Mouse (Mus musculus) adrenal gland, postnatal 14 days (tissue): ENCODE data around the gene Npm1. TPM values are rescaled to one million over a fixed set of nuclear protein-coding genes. Genes with fewer than 3 reads are reported as not detected.

ENCODE experiments used
- DNase-seq: peaks from one replicate; pipeline ENCODE4 v3.0.0; 2021; ENCODE audit warnings: mixed read lengths
- total RNA-seq: library from RNA; stranded (reverse); gene quantifications from 2 replicates; pipeline ENCODE4 v1.2.3, GENCODE M21; 2021

Npm1 gene
- total RNA-seq, 1 experiment from 2014 or later, result 351 TPM

DNA sequence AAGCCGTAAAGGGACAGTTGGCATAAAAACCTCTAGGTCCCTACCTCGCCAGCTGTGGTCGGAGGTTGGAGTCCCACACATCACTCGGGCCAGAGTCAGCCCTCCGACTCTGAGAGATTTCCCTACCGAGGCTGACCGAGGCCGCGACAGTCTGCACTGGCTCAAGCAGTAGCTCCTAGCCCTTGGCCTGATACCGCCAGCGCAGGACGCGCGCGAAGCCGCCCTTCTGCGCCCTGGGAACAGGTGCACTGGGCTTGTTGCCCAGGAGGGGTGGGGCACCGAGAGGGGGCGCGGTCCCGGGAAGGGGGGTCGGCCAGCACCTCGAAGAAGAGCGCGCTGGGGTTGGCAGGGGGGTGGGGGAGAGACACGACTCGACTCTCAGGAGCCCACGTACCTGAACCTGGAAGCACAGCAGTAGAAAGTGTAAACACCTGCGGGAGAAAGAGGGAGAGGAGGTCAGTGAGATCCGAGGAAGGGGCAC, 16.3 kb downstream of the Npm1 start:
- peak; percentile 49 for DNase-seq

DNA sequence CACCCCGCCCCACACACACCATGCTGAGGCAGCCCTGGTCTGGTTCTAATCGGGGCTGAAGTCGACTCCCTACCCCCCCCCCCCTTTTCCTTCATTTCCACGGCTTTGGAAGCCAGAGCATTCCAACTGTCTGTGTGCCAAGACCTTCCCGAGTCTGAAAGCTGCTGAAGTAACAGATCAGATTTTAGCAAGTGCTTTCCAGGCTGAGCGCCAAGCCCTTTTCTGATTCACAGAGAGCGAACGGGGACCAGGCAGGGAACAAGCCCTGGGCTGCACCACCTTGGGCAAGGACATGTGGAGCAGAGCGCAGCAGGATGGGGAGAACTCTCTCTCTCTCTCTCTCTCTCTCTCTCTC, 16.9 kb downstream of the Npm1 start:
- peak; percentile 91 for DNase-seq

DNA sequence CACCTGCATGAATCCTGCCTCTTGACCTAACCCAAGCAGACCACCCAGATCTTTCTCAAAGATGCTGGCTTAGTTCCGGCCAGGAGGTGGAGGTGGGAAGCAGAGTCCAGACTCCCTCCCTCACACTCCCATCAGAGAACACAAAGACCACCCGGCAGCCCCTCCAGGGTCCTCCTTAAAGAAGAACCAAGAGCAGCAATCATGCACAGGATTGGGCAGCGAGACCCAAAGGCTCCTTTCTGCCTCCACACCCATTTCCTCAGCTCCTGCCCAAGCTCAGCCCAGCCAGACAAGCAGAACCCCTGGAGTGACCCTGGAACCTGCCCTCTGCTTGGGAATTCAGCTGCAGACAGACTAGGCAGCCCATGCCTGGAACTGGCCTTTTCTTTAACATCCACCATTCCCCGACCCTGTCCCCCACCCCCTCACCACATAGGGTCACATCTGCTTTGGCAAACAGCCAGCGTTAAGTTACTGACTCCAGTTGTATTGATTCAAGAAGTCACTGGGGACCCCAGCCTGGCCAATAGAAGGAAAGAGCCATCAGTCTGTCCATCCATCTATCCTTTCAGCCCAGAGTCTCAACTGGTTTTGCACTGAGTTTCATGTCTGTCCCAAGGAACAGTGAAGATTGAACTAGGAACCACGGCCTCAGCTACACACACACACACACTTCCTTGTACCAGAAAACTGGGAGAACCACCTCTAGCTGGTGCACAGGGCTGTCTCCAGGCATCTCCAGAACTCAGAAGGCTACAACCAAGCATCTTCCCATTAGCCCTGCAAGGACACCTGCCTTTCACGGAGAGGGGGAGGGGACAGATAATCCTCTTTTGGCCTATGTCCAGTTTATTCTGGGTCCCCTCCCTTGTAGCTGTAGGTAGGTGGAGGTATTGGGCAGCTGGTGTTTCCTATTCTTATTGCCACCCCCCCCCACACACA, 17.5 kb downstream of the Npm1 start:
- no peak for DNase-seq

DNA sequence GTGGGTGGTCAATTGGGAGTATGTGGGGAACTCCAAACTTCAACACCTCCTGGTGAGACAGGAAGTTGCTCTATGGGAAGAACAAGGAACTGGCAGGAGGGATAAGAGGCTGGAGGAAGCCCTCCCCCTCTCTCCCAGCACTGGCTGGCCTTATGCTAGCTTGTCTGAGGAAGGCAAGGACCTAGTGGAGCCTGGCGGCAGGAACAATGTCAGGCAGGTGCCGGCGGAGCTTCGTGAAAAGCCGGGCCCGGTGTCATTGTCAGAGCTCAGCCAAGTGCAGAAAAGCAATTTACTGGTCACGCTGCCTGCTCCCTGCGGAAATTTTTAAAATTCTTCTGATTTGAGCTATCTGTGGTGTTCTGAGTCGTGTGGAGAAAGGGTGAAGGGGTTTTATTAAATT, 19.1 kb downstream of the Npm1 start:
- DNase-seq, result no peak

DNA sequence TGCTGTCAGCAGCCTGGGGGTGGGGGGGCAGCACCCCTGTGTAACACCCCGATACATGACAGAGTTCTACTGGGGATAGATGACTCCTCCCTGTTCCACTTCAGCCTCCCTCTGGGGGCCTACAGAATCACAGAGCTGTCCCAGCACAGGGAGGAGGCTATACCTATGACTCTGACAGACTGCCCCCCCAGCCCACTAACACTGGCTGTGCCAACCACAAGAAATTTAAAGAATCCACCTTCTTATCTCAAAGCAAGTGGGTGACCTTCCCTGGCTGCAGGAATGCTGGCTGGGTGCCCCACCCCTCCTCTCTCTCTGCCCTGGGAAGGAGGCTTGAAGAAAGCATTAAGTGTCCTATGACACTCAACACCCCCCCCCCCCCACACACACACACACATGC, 20.2 kb downstream of the Npm1 start:
- peak; percentile 57 for DNase-seq

DNA sequence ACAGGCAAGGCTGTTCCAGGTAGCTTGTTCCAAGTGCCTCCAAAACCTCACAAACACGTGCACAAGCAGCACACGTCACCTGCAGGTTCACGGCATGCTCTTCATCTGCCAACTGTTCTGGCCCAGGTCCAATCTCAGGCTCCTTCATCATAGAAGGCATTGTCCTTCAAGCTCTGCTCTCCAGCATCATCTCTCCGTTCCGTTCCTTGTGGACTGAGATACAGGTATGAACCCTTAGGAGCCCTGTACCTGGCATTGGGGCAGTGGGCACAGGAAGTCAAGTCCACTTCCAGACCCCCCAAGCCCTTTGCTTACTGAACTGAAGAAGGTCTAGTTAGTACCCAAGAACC, 22.9 kb downstream of the Npm1 start:
- DNase-seq, result no peak

DNA sequence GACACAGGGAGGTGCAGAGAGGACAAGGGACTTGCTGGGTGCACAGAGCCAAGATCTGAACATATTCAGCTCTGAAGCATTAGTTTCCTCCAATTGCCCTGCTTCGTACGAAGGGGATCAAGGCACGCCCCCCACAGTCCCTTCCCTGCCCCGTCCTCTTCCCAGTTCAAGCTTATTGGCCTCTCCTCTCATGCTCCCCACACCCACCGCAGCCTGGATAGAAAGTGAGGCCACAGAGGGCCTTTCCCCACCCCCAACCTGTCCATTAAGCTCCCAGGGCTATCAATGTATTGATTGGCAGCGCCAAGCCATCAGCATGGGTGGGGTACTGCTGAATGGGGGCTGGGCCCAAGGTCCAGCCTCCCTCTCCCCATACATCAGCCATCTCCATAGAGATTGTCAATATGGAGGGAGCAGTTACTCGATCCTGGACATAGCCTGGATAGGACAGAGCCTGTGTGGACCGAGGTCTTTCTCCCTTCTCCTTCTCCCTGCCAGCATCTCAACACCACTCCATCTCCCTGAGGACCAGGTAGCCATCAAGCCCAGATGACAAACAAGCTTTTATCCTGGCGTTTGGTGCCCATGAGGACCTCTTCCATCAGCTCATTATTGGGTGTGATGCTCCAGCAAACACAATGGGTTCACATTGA, 23.4 kb downstream of the Npm1 start:
- DNase-seq, result no peak

DNA sequence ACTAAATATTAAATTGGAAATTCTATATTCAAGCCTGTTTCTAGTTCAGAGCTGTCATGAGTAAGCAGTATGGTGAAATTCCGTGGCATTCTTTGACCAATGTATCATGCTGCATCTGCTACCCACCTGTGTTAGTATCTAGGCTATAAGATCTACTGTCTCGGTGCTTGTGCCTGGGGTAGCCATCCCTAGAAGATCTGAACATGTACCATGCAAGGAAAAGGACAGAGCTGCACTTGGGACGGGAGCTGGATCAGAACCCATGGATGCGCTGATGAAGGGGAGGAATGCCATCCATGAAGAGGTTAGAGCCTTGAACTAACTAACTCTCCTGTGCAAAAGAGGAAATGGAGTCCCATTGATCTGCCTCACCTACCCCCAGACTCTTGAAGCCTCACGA, 24.3 kb downstream of the Npm1 start:
- DNase-seq, result no peak

DNA sequence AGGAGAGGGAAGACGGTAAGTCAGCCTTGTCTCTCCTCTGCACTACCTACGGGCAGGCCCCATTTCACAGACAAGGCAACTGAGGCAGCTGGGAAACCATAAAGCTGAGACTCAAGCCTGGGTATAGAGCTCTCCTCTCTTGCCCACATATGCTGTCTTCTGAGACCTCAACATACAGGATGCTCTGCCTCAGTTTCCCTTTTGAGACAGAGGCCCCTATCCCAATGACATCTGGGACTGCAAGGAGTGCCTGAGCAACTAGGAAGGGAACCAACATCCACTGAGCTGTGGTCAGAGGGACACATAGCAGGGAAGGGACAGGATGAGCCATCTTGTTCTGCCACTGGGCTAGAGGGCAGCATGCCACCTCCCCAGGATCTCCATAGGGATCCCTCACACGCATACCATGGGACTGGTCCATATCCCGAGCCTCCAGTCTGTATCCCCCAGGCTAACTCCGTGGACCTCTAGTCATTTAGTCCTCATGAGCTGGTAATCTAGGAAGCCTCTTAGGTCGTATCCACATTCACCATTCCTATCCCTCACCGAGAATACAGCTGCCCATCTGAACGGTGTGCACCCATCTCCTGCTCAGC, 28.5 kb downstream of the Npm1 start:
- no peak for DNase-seq

DNA sequence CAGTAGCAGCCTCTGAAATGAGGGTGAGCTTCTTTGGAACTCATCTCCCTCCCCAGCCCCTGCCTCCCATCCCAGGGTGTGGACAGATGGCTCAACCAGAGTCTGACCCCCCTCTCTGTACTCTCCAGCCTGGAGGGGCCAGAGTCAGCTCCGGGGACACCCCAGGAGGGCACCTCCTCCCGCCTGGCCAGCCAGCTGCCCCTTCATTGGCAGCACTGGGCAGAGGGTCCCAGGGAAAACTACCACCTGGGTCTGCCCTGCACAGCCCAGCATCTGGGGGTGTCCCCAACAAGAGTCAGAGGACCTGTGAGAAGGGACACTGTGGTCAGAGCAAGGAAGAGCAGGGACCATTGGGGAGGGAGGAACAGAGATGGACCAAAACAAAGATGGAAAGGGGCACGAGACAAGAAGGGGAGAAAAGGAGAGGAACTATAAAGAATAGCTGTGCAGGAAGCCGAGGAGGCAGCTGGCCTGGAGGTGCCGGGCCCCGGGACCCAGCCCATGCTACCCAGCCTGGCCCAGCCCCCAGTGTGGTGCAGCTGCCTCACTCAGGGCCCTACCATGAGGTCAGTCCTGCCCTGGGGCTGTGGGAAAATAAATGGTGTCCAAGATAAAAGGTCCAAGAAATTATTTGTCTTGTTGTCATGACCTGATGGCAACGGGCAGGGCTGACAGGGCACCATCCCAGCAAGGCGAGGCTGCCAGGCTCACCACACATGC, 30.2 kb downstream of the Npm1 start:
- DNase-seq, result no peak

DNA sequence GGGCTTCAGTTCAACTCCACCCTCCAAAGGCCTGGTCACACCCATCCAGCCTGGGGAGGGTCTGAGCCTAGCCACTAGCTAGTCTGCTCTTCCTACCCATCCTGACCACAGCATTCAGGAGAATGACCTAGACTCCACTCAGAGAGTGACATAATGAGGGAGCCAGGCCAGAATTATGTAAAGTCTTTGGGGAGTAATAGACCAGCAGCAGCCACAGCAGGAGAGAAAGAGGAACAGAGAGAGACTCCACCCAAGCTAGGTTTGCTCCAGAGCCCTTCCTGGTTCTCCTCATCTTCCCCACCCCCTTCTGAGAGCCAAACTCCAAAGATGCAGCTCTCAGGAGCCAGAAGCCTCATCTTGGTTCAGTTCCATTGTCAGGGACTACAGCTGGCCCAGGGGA, 35.9 kb downstream of the Npm1 start:
- no peak for DNase-seq

DNA sequence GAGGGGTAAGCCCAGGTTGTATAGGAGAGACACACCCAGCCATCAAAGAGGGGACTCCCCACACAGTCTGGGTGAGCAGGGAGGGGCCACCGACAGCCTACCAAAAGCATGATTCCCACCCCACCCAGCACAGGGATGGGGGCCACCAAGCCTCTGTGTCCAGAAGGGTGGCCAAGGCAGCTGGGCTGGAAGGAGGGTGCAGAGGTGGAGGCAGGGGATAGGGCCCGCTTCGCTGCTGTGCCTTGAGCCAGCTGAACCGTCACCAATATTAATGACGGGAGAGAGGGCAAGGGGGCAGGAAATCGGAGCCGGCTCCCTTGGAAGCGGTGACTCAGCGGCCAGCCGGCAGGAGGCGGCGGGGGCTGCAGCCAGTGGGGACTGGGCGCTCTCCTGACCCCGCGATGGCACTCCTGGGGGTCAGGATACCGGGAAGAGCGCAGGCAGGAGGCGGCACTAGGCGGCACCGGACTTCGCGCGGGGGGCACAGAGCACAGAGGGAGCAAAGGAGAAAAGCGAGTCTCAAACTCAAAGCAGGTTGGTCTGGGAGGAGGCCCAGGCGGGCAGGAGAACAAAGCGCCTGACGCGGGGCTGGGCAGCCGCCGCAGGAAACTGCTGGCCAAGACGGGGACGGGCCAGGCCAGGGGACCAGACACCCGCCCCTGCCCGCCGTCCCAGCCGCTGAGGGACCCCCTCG, 40.3 kb downstream of the Npm1 start:
- peak; percentile 72 for DNase-seq

DNA sequence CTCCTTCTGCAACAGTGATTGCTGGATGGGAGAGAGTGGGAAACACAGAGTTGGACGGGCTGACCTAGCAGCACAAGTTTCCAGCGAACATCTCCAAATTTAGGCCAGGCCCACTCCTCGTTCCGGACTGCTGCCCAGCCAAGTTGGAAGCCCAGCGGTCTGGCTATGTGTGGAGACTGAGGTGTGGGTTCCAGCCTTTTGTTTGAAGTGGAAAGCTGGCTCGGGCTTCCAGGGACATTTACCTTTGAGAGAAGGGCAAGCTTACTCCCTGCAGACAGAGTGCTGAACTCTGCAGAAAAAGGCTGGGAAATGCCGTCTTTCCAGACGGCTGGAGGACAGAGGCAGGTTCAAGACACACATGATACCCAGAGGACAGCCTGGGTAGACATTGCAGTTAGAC, 43.5 kb downstream of the Npm1 start:
- no peak for DNase-seq

DNA sequence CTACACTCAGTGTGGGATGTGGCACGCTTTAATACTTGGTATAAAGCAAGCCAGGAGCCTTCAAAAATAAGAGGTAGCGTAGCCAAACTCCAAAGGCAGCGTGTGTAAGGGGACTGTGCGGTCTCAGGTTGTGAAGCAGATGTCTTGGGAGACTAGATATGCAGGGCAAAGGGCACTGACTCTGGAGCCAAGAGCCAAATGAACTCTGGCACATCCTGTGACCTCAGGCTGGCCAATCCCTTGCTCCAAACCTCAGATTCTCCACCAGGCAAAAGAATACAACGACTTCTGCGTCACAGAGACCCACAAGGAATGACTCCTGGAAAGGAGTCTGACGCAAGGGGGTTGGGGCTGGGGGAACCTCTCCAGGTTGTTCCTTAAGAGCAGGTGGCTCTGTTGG, 43.9 kb downstream of the Npm1 start:
- no peak for DNase-seq

DNA sequence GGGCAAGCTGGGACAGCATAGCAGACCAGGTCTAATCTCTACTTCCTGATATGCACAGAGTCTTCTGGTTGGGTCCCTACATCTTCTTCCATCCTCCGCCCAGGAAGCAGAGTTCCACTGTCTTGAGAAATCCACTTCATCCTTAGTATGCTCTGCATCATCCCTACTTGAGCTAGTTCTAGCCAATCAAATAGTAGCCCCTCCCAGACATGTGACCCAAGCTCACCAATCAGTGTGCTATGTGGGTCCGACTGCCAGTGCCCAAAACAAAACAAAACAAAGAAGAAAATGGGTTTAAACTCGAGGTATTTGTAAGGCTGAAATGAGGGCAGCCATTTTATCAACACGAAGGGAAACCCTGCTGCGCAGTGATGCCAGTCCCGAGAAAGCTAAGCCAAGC, 44.5 kb downstream of the Npm1 start:
- no peak for DNase-seq

DNA sequence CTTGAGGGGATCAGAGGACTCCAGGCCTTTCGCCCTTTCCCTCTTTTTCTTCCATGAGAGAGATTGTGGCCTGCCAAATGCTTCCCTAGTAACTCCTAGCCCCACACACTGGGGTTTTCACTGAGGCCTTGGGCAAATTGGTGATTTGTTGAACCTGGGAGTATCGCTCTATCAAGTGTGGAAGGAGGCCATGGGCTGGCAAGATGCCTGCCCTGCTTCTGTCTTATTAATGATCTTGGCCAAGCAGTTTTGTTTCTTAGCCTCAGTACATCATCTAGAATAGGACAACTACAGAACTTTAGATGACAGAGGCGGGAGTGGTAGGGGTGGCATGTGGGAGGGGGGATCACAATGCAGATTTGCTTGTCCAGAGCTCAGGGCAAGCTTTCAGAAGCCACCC, 47.2 kb downstream of the Npm1 start:
- DNase-seq, result no peak

DNA sequence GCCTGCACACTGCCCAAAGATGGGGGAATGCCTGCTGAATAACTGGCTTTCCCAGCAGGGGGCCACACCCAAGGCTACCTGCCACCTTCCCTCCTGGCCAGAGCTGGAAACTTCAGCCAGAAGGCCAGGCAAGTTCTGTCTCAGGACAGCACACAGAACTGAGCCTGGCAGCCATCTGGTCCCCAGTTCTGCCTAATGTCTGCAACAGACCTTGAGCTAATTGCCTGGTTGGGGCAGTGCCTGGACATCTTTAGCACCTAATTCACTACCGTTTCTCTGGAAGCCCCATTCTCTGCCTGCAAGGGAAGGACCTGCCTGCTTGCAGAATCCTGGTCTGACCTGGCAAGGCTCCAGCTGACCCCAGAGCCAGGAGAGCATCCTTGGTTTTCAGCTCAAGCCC, 50.6 kb downstream of the Npm1 start:
- DNase-seq, result no peak

DNA sequence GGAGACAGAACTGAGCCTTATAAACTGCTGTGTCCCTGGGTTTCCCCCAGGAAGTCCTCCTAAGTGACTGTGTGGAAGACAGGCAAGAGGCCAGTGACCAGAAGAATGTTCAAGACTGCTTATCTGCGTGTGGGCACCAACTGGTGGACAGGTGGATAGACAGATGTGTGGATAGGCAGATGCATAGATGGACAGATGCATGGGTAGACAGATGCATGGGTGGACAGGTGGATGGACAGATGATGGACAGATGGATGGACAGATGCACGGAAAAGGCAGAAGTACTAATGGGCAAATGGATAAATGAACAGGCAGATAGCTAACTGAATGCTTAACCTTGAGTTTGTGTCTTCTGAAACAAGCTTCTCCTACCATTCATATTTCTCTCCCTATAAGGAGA, 52.9 kb downstream of the Npm1 start:
- DNase-seq, result no peak

DNA sequence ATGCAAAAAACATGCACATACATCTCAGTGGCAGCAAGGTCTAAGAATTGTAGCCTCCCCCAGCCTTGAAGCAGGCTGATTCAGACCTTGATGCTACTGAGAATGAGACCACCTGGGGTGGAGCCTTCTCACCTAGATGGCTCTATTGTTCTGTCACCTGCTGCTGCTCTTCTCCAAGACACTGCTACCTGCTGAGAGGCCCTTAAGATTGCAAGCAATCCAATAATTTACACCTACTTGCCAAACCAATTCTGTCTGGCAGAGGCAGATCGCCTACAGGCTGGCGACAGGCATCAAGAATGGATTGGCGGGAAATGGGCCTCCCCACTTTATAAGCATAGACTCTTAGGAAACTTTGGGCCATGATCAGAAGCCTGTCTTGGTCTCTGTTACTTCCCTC, 55.5 kb downstream of the Npm1 start:
- no peak for DNase-seq

DNA sequence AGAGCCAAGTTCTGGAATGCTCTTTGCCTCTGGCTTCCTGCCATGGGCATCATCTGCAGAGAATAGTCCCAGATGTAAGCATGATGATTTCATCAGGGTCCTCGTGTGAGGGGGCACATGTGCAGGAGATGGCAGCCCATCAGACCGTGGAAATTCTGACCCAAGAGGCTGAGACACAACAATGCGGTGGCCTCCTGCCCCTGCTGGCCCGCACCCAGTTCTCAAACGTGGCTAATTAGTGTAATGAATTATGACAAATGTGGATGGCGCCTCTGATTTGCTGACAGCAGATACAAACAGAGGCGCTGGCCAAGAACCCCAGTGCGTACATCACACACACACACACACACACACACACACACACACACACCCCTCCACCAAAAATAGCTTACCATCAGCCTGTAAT, 58.1 kb downstream of the Npm1 start:
- no peak for DNase-seq

DNA sequence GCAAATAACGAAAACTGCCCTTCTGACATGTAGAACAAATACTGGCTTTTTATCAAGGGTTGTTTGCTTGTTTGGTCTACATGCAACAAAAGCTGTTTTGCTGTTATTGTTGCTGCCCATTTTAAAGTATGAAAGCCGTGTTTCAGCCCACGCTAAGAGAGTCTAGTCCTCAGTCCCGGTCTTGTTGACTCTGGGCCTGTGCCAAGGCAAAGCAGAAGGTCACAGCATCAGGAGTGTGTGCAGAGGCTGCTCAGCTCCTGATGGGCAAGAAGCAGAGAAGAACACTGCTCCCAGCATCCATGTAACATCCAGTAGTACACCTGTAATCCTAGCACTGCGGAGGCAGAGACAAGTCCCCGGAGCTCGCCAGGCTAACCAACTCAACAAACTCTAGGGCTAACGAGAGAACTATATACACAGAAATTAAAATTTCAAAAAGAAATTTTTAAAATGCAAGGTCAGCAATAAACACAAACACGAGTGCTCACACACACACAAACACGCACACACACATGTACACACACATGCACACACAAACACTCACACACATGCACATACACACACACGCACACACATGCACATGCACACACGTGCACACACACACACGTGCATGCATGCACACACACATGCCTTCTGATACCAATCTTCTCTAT, 59.6 kb downstream of the Npm1 start:
- DNase-seq, result peak; percentile 72
